14 mouse cellular contexts compared by ENCODE assay signal in the genomic region with DNA sequence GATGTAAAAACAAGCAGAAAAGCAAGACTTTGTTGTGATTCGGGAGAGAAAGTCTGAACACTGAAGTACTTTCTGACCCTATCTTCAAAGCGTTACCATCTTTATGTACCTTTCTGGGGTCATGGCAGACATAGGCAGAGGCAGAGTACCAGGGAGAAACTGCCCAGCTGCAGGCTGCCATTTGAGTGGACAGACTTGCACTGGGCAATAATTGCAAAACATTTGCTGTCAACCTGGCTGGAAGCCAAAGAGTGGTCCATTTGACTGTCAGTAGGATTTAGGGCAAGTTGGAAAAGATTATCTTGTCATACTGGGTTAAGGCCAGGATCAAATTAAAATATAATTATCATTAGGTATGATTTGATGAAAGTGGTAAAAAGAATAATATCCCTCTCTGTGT.
"Had no signal": no experiment of that assay in that cellular context is flagged by ENCODE, and none has a peak within 500 bp of the region (broad histone marks: within the 10 kb centered on the region; RNA-seq: fewer than 3 reads in every experiment).

No protein-coding gene starts in this region.

- H3K4me1 ChIP-seq: liver, embryonic 13.5 days; neural tube, embryonic 12.5 days had no signal

- H3K9me3 ChIP-seq: liver, embryonic 13.5 days; midbrain, embryonic 12.5 days; neural tube, embryonic 12.5 days; neural tube, embryonic 15.5 days had no signal

- DNase-seq: kidney, adult 18-20 months; kidney, adult 9 months; kidney, postnatal 14 days; kidney, postnatal 4 days; liver, embryonic 13.5 days; lung, adult 2 months; lung, postnatal 14 days; lung, postnatal 4 days; thymus, adult 2 months; thymus, postnatal 14 days; thymus, postnatal 4 days had no signal

- H3K9ac ChIP-seq: liver, embryonic 13.5 days; midbrain, embryonic 12.5 days; neural tube, embryonic 12.5 days; neural tube, embryonic 15.5 days had no signal

- H3K4me2 ChIP-seq: liver, embryonic 13.5 days; midbrain, embryonic 12.5 days; neural tube, embryonic 12.5 days; neural tube, embryonic 15.5 days had no signal

- H3K27ac ChIP-seq: liver, embryonic 13.5 days; midbrain, embryonic 12.5 days; neural tube, embryonic 12.5 days; neural tube, embryonic 15.5 days had no signal

- H3K4me3 ChIP-seq: liver, embryonic 13.5 days; midbrain, embryonic 12.5 days; neural tube, embryonic 12.5 days; neural tube, embryonic 15.5 days had no signal

- H3K36me3 ChIP-seq: liver, embryonic 13.5 days; midbrain, embryonic 12.5 days; neural tube, embryonic 12.5 days; neural tube, embryonic 15.5 days had no signal

- H3K27me3 ChIP-seq: liver, embryonic 13.5 days; midbrain, embryonic 12.5 days; neural tube, embryonic 12.5 days; neural tube, embryonic 15.5 days had no signal
